Mouse (Mus musculus) megakaryocyte, embryonic 14.5 days (primary cell): ENCODE measurements around the gene Paqr3.

ENCODE experiments used
- FLI1 ChIP-seq: IDR thresholded peaks from 2 replicates; pipeline ENCODE4 v1.6.1; 2012; ENCODE audit warnings: low read length, inconsistent platforms, mixed read lengths
- GATA1 ChIP-seq: IDR thresholded peaks from 3 replicates; pipeline ENCODE4 v1.6.1; 2012; ENCODE audit warnings: mixed read lengths, low read length, inconsistent platforms, borderline replicate concordance

GRCm38 (mm10) chr5:97129589-97129988 lies 18.2 kb upstream of the Paqr3 start:
- no peak for TF ChIP-seq GATA1
- no peak for TF ChIP-seq FLI1
